Mouse (Mus musculus) olfactory bulb, adult 2 months (tissue): Measurements from ENCODE around the gene Cnnm1.

Experiments
- CTCF ChIP-seq: fragments of 200-500 bp; IDR thresholded peaks from 2 replicates; pipeline ENCODE4 v1.5.1; 2012; ENCODE audit warnings: low read depth, mild to moderate bottlenecking, low read length, moderate library complexity; ENCODE audit not compliant: insufficient read depth
- POLR2A ChIP-seq: fragments of 200-500 bp; IDR thresholded peaks from 2 replicates; pipeline ENCODE4 v1.6.1; 2012; ENCODE audit warnings: mild to moderate bottlenecking, low read depth, low read length, moderate library complexity; ENCODE audit not compliant: insufficient read depth

- TF ChIP-seq CTCF, result no peak
- no peak for TF ChIP-seq POLR2A
Measured at GRCm38 (mm10) chr19:43467927-43468685, 27.9 kb downstream of the Cnnm1 start.
